ENCODE assay signal across 17 mouse cellular contexts in the genomic region with DNA sequence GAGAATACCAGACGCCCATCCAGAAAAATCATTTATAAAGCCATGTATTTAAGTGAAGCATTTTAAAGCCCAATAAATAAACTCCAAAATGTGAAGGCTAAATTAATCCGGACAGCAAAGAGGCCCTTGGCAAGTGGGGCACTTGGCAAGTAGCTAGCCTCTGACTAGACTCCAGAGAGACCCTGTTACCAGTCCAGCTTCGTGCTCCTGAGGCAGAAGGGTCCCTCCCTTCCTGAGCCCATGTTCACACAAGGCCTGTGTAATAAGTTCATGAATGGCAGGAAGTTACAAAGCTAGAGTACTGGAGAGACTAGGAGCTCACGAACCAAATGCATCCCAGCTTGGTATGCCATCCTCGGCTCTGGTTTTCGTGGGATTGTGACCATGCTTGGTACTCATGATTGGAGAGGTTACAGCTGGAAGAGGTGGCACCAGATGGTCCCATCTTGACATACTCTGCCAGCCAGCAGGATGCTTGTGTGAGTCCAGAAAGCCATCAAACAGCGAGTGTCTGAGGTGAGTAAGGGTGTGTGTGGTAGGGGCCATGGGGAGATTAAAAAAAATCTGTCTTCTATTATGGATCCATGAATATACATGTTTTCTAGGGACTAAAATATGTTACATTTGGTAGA.
DNase-seq lines count a peak whose midpoint lies in the region; ATAC-seq and TF ChIP-seq lines count a peak whose summit lies in the region.
"Had no signal": no experiment of that assay in that cellular context is flagged by ENCODE, and none has a peak within 500 bp of the region (broad histone marks: within the 10 kb centered on the region; RNA-seq: fewer than 3 reads in every experiment).

No protein-coding gene starts in this region.

- DNase-seq in forebrain, postnatal 0 days = peak; percentile 38
- DNase-seq in forebrain, embryonic 14.5 days (ENCODE audit: low spot score) = no peak
- DNase-seq in left cerebral cortex, postnatal 4 days = peak; percentile 85
- DNase-seq in left cerebral cortex, postnatal 14 days (ENCODE audit: low spot score in 2 of 2) = no peak
- DNase-seq in cerebellum, adult 9-11 months = peak; percentile 59
- DNase-seq in kidney, postnatal 14 days = no peak
- no peak for DNase-seq in spleen, adult 12 weeks (ENCODE audit: low spot score)
- DNase-seq: B cell, adult 2 months; heart, adult 2 months; kidney, postnatal 25 days; liver, embryonic 13.5 days; lung, postnatal 36 days had no signal

- no peak overlapping the region for H3K27ac ChIP-seq in forebrain, postnatal 0 days (ENCODE audit: low read depth, low read length)
- H3K27ac ChIP-seq in forebrain, embryonic 14.5 days (ENCODE audit: low read depth, low read length) = no peak overlapping the region
- H3K27ac ChIP-seq: embryonic facial prominence, embryonic 12.5 days; heart, adult 2 months; intestine, embryonic 15.5 days; liver, embryonic 13.5 days; midbrain, embryonic 13.5 days; neural tube, embryonic 13.5 days had no signal

- 0 out of 2 replicates have a peak, but pooled peaks cover 9% of the 10 kb centered on the region for H3K36me3 ChIP-seq in forebrain, postnatal 0 days (ENCODE audit: insufficient read depth)
- no peaks in the 10 kb centered on the region for H3K36me3 ChIP-seq in forebrain, embryonic 14.5 days (ENCODE audit: control insufficient read depth, insufficient read depth, low read length)
- H3K36me3 ChIP-seq: embryonic facial prominence, embryonic 12.5 days; intestine, embryonic 15.5 days; liver, embryonic 13.5 days had no signal

- no peak overlapping the region for H3K9ac ChIP-seq in forebrain, postnatal 0 days
- H3K9ac ChIP-seq in forebrain, embryonic 14.5 days (ENCODE audit: low read length) = no peak overlapping the region
- H3K9ac ChIP-seq: embryonic facial prominence, embryonic 12.5 days; intestine, embryonic 15.5 days; liver, embryonic 13.5 days; midbrain, embryonic 13.5 days; neural tube, embryonic 13.5 days had no signal

- peak; percentile 78 for ATAC-seq in forebrain, postnatal 0 days
- no peak for ATAC-seq in forebrain, embryonic 14.5 days
- ATAC-seq in cerebellum, adult (ENCODE audit: insufficient number of reproducible peaks, low FRiP score, low TSS enrichment) = peak; percentile 67; the same call in 1 of the 2 replicates
- ATAC-seq: intestine, embryonic 15.5 days; midbrain, embryonic 13.5 days had no signal

- H3K4me3 ChIP-seq in forebrain, postnatal 0 days (ENCODE audit: low read depth, low read length) = no peak overlapping the region
- H3K4me3 ChIP-seq in forebrain, embryonic 14.5 days (ENCODE audit: low read depth, low read length) = no peak overlapping the region
- H3K4me3 ChIP-seq: embryonic facial prominence, embryonic 12.5 days; heart, adult 2 months; intestine, embryonic 15.5 days; liver, embryonic 13.5 days; midbrain, embryonic 13.5 days; neural tube, embryonic 13.5 days had no signal

- intact Hi-C loops in left cerebral cortex, postnatal 4 days (cut with DNase I) = loop anchor here (5.0 kb wide), 1 partner anchor 165 kb away; a partner anchor contains a TSS
- intact Hi-C loops in left cerebral cortex, postnatal 14 days (cut with DNase I) = no loop called here

- no peak for TF ChIP-seq CTCF in forebrain, postnatal 0 days (IDR thresholded peaks at IDR 0.05; ENCODE audit: low read depth)

- no peaks in the 10 kb centered on the region for H3K4me1 ChIP-seq in forebrain, postnatal 0 days (ENCODE audit: insufficient read depth)
- H3K4me1 ChIP-seq in forebrain, embryonic 14.5 days (ENCODE audit: control insufficient read depth, insufficient read depth, low read length) = no peaks in the 10 kb centered on the region
- H3K4me1 ChIP-seq: embryonic facial prominence, embryonic 12.5 days; intestine, embryonic 15.5 days; liver, embryonic 13.5 days; midbrain, embryonic 13.5 days; neural tube, embryonic 13.5 days had no signal

- 62% methylated on average over 7 of the region's 7 CpGs for WGBS in forebrain, postnatal 0 days
- WGBS in forebrain, embryonic 14.5 days = 82% methylated on average over 7 of the region's 7 CpGs

- H3K9me3 ChIP-seq in forebrain, postnatal 0 days (ENCODE audit: low read length) = no peaks in the 10 kb centered on the region
- no peaks in the 10 kb centered on the region for H3K9me3 ChIP-seq in forebrain, embryonic 14.5 days (replicated peaks; ENCODE audit: control insufficient read depth, low read length)
- H3K9me3 ChIP-seq: embryonic facial prominence, embryonic 12.5 days; intestine, embryonic 15.5 days; liver, embryonic 13.5 days; midbrain, embryonic 13.5 days; neural tube, embryonic 13.5 days had no signal

- H3K27me3 ChIP-seq in forebrain, postnatal 0 days (ENCODE audit: insufficient read depth, low read length) = no peaks in the 10 kb centered on the region
- H3K27me3 ChIP-seq in forebrain, embryonic 14.5 days (replicated peaks; ENCODE audit: control insufficient read depth, insufficient read depth, low read length) = no peaks in the 10 kb centered on the region
- H3K27me3 ChIP-seq: embryonic facial prominence, embryonic 12.5 days; intestine, embryonic 15.5 days; liver, embryonic 13.5 days; midbrain, embryonic 13.5 days; neural tube, embryonic 13.5 days had no signal

- no peak overlapping the region for H3K4me2 ChIP-seq in forebrain, postnatal 0 days (ENCODE audit: low read depth)
- H3K4me2 ChIP-seq in forebrain, embryonic 14.5 days (ENCODE audit: low read length) = no peak overlapping the region
- H3K4me2 ChIP-seq: embryonic facial prominence, embryonic 12.5 days; intestine, embryonic 15.5 days; liver, embryonic 13.5 days; midbrain, embryonic 13.5 days; neural tube, embryonic 13.5 days had no signal

Comparison
In these comparisons a context has a peak if more than half of its experiments do, and no peak if none do; other contexts are left out.
1. DNase-seq: peak in forebrain, postnatal 0 days (single experiment), left cerebral cortex, postnatal 4 days (single experiment) and cerebellum, adult 9-11 months (single experiment); none in forebrain, embryonic 14.5 days (single experiment), left cerebral cortex, postnatal 14 days (0 of 2), kidney, postnatal 14 days (single experiment) and spleen, adult 12 weeks (single experiment).